Mouse (Mus musculus) hindbrain, embryonic 14.5 days (tissue): ENCODE measurements around the gene Ablim2. TPM values are rescaled to one million over a fixed set of nuclear protein-coding genes. Genes with fewer than 3 reads are reported as not detected.

Experiments
- ATAC-seq: fragments of 200-750 bp; cut with Nextera tagmentation; 2 replicates; pipeline ENCODE4 v1.8.0; 2017; ENCODE audit warnings: moderate number of reproducible peaks, mild to moderate bottlenecking, moderate TSS enrichment, moderate library complexity; ENCODE audit not compliant: low FRiP score
- DNase-seq: peaks from one replicate; pipeline ENCODE4 v3.0.0-alpha.2; 2015; ENCODE audit warnings: low spot score
- H3K27ac ChIP-seq: fragments of 300-500 bp; sonication (generic); 2 replicates; pipeline ENCODE4 v1.5.1; 2014; ENCODE audit warnings: mild to moderate bottlenecking, moderate library complexity
- H3K27me3 ChIP-seq: fragments of 300-500 bp; sonication (generic); 2 replicates; pipeline ENCODE4 v1.6.1; 2014; ENCODE audit warnings: mild to moderate bottlenecking, low read length, mixed read lengths; ENCODE audit not compliant: control insufficient read depth, insufficient read depth
- H3K36me3 ChIP-seq: fragments of 300-500 bp; sonication (generic); replicated peaks from 2 replicates; pipeline ENCODE4 v1.6.1; 2014; ENCODE audit not compliant: control insufficient read depth, insufficient read depth
- H3K4me1 ChIP-seq: fragments of 300-500 bp; sonication (generic); replicated peaks from 2 replicates; pipeline ENCODE4 v1.6.1; 2014; ENCODE audit warnings: antibody characterized with exemption, low read length, mixed read lengths; ENCODE audit not compliant: control insufficient read depth, insufficient read depth
- H3K4me2 ChIP-seq: fragments of 300-500 bp; sonication (generic); replicated peaks from 2 replicates; pipeline ENCODE4 v1.6.1; 2014; ENCODE audit warnings: mild to moderate bottlenecking, moderate library complexity
- H3K4me3 ChIP-seq: fragments of 300-500 bp; sonication (generic); replicated peaks from 2 replicates; pipeline ENCODE4 v1.5.1; 2014; ENCODE audit warnings: mild to moderate bottlenecking, low read length
- H3K9ac ChIP-seq: fragments of 300-500 bp; sonication (generic); 2 replicates; pipeline ENCODE4 v1.6.1; 2014
- H3K9me3 ChIP-seq: fragments of 300-500 bp; sonication (generic); 2 replicates; pipeline ENCODE4 v1.6.1; 2016; ENCODE audit warnings: low read length; ENCODE audit not compliant: control insufficient read depth
- WGBS: fragments of 180-500 bp; shearing (Covaris S2); extraction: QIAGEN DNeasy Blood & Tissue Kit; methylation state at CpG from one replicate; pipeline ENCODE4 v1.1.7; 2014; 5-methylcytosine and 5-hydroxymethylcytosine counted together
- polyA plus RNA-seq: library from polyadenylated mRNA; unstranded; fragments of >200 nt; fragmentation: Nextera tagmentation; extraction: Ambion mirVana; gene quantifications from 2 replicates; pipeline ENCODE4 v1.2.1, GENCODE M21; 2014

Gene Ablim2
- polyA plus RNA-seq, 1 experiment from 2014 or later = 19.9 TPM

GRCm38 (mm10) chr5:35795481-35796048 lies 37.9 kb downstream of the Ablim2 start:
- Histone ChIP-seq H3K27me3 (no peaks in the 10 kb centered on the region), H3K9me3 (no peaks in the 10 kb centered on the region), H3K9ac (no peak overlapping the region), H3K36me3 (no peaks in the 10 kb centered on the region), H3K4me3 (no peak overlapping the region), H3K4me2 (no peak overlapping the region), H3K4me1 (no peaks in the 10 kb centered on the region), H3K27ac (no peak overlapping the region)
- peak; percentile 75; the same call in 1 of the 2 replicates for ATAC-seq
- WGBS = 65% methylated on average over 7 of the region's 7 CpGs
- DNase-seq = peak; percentile 74

GRCm38 (mm10) chr5:35796136-35796535 lies 38.5 kb downstream of the Ablim2 start:
- no peak for DNase-seq
- Histone ChIP-seq H3K27me3 (no peaks in the 10 kb centered on the region), H3K9me3 (no peaks in the 10 kb centered on the region), H3K27ac (no peak overlapping the region), H3K4me2 (no peak overlapping the region), H3K36me3 (no peaks in the 10 kb centered on the region), H3K4me1 (no peaks in the 10 kb centered on the region), H3K9ac (no peak overlapping the region), H3K4me3 (no peak overlapping the region)
- ATAC-seq = no peak
- 78% methylated on average over 5 of the region's 5 CpGs for WGBS

- no peaks in the 10 kb centered on the region for H3K4me1 ChIP-seq
- H3K27ac ChIP-seq = no peak overlapping the region
- H3K9ac ChIP-seq = no peak overlapping the region
- H3K9me3 ChIP-seq = no peaks in the 10 kb centered on the region
- 52% methylated on average over 5 of the region's 5 CpGs for WGBS
- ATAC-seq (no peak), DNase-seq (no peak)
- no peaks in the 10 kb centered on the region for H3K36me3 ChIP-seq
- H3K4me2 ChIP-seq = no peak overlapping the region
- H3K4me3 ChIP-seq = no peak overlapping the region
- no peaks in the 10 kb centered on the region for H3K27me3 ChIP-seq
Measured at GRCm38 (mm10) chr5:35799090-35799489, 41.4 kb downstream of the Ablim2 start.

DNA sequence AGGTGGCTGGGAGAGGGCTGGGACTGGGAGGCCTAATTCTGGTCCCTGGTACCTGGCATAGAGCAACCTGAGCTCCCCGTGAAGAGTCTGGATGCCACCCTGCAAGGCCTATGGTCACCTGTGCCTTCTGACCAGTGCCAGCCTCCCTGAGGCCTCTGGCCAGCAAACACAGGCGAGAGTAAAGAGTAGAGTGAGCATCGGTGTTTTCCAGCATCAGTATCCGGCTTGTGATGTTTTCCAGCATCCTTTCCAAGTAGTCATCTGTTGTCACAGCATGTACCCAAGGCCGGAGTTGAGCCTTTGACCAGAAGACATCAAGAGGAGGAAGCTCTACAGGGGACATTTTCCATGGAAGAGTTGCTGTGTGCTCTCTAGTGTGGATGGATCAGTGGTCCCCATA lies 45.7 kb downstream of the Ablim2 start:
- Histone ChIP-seq H3K4me3 (no peak overlapping the region), H3K9me3 (no peaks in the 10 kb centered on the region), H3K27ac (no peak overlapping the region), H3K4me1 (no peaks in the 10 kb centered on the region), H3K9ac (no peak overlapping the region), H3K27me3 (no peaks in the 10 kb centered on the region), H3K4me2 (no peak overlapping the region), H3K36me3 (no peaks in the 10 kb centered on the region)
- DNase-seq (no peak), ATAC-seq (no peak)
- WGBS = 90% methylated on average over 5 of the region's 5 CpGs

DNA sequence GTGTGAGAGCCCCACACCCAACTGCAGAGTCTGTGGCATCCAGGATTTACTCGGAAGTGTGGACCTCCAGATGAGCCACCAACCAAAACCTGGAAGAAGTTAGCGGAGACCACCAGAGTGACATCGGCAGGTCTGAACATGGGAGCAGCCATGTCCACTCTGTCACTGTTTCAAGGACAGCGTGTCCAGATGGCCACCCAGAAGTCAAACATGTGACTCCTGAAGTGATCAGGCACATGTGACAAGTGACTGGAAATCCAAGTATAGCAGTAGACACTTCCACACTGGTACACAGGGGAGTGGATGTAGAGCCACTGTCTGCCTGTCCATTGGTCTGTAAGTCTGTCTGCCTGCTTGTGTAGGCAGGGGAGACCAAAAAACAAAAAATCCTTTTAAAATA lies 47.0 kb downstream of the Ablim2 start:
- DNase-seq (no peak), ATAC-seq (no peak)
- H3K27ac ChIP-seq = no peak overlapping the region
- H3K36me3 ChIP-seq = no peaks in the 10 kb centered on the region
- H3K27me3 ChIP-seq = no peaks in the 10 kb centered on the region
- H3K4me3 ChIP-seq = no peak overlapping the region
- H3K4me1 ChIP-seq = no peaks in the 10 kb centered on the region
- no peak overlapping the region for H3K4me2 ChIP-seq
- no peaks in the 10 kb centered on the region for H3K9me3 ChIP-seq
- 91% methylated on average over 4 of the region's 4 CpGs for WGBS
- H3K9ac ChIP-seq = no peak overlapping the region

- Histone ChIP-seq H3K9ac (no peak overlapping the region), H3K36me3 (no peaks in the 10 kb centered on the region), H3K27me3 (no peaks in the 10 kb centered on the region), H3K9me3 (no peaks in the 10 kb centered on the region), H3K27ac (no peak overlapping the region), H3K4me2 (no peak overlapping the region), H3K4me3 (no peak overlapping the region), H3K4me1 (no peaks in the 10 kb centered on the region)
- DNase-seq (no peak), ATAC-seq (no peak)
- WGBS = 87% methylated on average over 3 of the region's 3 CpGs
Measured at GRCm38 (mm10) chr5:35805209-35805608, 47.5 kb downstream of the Ablim2 start.

DNA sequence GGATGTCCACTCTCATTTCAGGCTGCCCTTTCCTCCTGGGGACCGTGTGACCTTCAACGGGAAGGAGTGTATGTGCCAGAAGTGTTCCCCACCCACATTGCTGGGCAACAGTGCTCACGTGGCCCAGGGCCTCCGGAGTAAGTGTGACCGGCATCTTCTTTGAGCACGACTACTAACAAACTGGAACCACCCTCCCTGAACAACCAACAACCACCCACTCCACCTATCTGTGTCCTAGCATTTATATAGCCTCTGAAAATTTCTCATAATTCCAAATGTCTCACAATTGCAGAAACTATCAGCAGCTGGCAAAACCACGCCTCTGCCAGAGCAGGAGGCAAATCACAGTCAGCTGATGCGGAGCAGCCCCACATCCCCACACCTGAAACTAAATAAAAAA lies 49.3 kb downstream of the Ablim2 start:
- no peaks in the 10 kb centered on the region for H3K36me3 ChIP-seq
- H3K4me2 ChIP-seq = no peak overlapping the region
- H3K4me3 ChIP-seq = no peak overlapping the region
- ATAC-seq = no peak
- WGBS = 84% methylated on average over 8 of the region's 8 CpGs
- no peak overlapping the region for H3K9ac ChIP-seq
- H3K27me3 ChIP-seq = no peaks in the 10 kb centered on the region
- no peak overlapping the region for H3K27ac ChIP-seq
- no peak for DNase-seq
- H3K4me1 ChIP-seq = no peaks in the 10 kb centered on the region
- H3K9me3 ChIP-seq = no peaks in the 10 kb centered on the region

DNA sequence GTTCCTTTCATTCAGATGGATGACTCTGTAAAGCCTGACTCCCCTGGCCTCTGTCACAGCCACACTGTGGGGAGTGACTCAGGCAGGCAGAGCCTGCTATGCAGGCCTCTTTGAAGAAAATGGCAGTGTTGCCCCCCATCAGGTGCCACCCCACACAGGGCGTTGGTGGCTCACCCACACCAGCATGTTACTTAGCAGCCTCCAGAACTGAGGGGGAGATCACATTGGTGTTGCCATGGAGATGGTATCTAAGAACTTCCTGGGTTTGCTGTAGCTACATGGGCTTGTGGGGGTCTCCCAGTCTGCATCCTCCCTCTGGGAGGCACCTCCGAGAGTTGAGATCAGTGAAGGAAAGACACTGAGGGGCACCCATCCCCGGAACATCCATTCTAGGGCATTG lies 52.8 kb downstream of the Ablim2 start:
- DNase-seq (no peak), ATAC-seq (no peak)
- Histone ChIP-seq H3K27ac (no peak overlapping the region), H3K36me3 (no peaks in the 10 kb centered on the region), H3K4me1 (peaks cover 16% of the 10 kb centered on the region), H3K9me3 (no peaks in the 10 kb centered on the region), H3K27me3 (no peaks in the 10 kb centered on the region), H3K9ac (no peak overlapping the region), H3K4me3 (no peak overlapping the region), H3K4me2 (no peak overlapping the region)
- 56% methylated on average over 3 of the region's 3 CpGs for WGBS

DNA sequence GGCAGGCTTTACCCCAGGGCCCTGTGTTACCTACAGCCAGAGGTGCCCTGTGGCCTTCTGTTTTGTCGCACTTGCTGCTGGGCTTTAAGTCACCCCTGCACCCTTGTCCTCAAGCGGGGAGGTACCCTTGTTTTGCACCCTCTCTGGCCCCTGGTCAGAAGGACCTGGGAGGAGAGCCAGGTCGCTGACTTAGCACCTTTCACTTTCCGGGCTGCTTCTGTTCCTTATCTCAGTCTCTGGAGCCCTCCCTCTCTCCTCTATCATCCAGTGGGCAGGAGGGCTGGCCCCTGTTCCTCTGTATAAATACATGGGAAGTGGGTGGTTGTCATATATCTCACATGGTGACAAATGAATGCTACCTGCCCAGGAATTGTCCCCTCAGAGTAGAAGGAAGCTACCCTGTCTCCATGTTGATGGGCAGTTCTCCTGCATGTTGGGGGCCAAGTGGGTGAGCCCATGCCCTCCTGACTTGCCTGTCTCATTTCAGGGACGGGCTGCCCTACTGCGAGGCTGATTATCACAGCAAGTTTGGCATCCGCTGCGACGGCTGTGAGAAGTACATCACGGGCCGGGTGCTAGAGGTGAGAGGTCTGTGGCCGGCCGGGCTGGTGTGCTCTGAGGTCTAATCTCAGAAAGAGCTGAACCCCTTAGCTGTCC lies 54.1 kb downstream of the Ablim2 start:
- H3K27me3 ChIP-seq = no peaks in the 10 kb centered on the region
- H3K9ac ChIP-seq = no peak overlapping the region
- no peaks in the 10 kb centered on the region for H3K9me3 ChIP-seq
- no peak for ATAC-seq
- H3K36me3 ChIP-seq = no peaks in the 10 kb centered on the region
- H3K4me3 ChIP-seq = no peak overlapping the region
- H3K4me1 ChIP-seq = peaks cover 16% of the 10 kb centered on the region
- H3K27ac ChIP-seq = no peak overlapping the region
- WGBS = 91% methylated on average over 13 of the region's 13 CpGs
- no peak for DNase-seq
- H3K4me2 ChIP-seq = no peak overlapping the region
